In genomic region chr2:61283829-61284601, GRCm38 (mm10) we compare ENCODE assay signal across 16 mouse cellular contexts.
DNase-seq lines count a peak whose midpoint lies in the region; ATAC-seq lines count a peak whose summit lies in the region.
"Had no signal": no experiment of that assay in that cellular context is flagged by ENCODE, and none has a peak within 500 bp of the region (broad histone marks: within the 10 kb centered on the region; RNA-seq: fewer than 3 reads in every experiment).

No protein-coding gene starts in this region.

- WGBS in hindbrain, embryonic 15.5 days: 51% methylated on average over 9 of the region's 9 CpGs
- WGBS in hindbrain, embryonic 11.5 days: 79% methylated on average over 9 of the region's 9 CpGs
- WGBS in midbrain, embryonic 14.5 days: 83% methylated on average over 9 of the region's 9 CpGs
- WGBS in midbrain, embryonic 15.5 days: 78% methylated on average over 9 of the region's 9 CpGs
- WGBS in forebrain, embryonic 14.5 days: 22% methylated on average over 9 of the region's 9 CpGs
- 23% methylated on average over 9 of the region's 9 CpGs for WGBS in limb, embryonic 13.5 days

- peak overlapping the region; percentile 43 for H3K27ac ChIP-seq in hindbrain, embryonic 15.5 days (replicated peaks)
- H3K27ac ChIP-seq in hindbrain, embryonic 11.5 days (ENCODE audit: low read depth, low read length): no peak overlapping the region
- H3K27ac ChIP-seq in midbrain, embryonic 14.5 days (replicated peaks; ENCODE audit: low read depth, low read length): no peak overlapping the region
- H3K27ac ChIP-seq in midbrain, embryonic 15.5 days: no peak overlapping the region
- H3K27ac ChIP-seq in forebrain, embryonic 14.5 days (ENCODE audit: low read depth, low read length): no peak overlapping the region
- no peak overlapping the region for H3K27ac ChIP-seq in limb, embryonic 13.5 days

- no peak for ATAC-seq in hindbrain, embryonic 15.5 days (ENCODE audit: low FRiP score, low read depth)
- no peak for ATAC-seq in hindbrain, embryonic 11.5 days (ENCODE audit: low FRiP score)
- ATAC-seq in midbrain, embryonic 14.5 days (ENCODE audit: low FRiP score, low TSS enrichment): no peak
- no peak for ATAC-seq in midbrain, embryonic 15.5 days (replicated peaks)
- peak; percentile 83 for ATAC-seq in forebrain, embryonic 14.5 days
- ATAC-seq in limb, embryonic 13.5 days (ENCODE audit: low FRiP score, low read depth): peak; percentile 32; the same call in 1 of the 2 replicates
- ATAC-seq: CD4-positive, CD25-positive, alpha-beta regulatory T cell, adult 4 months; intestine, embryonic 16.5 days had no signal

- H3K4me3 ChIP-seq in hindbrain, embryonic 15.5 days: no peak overlapping the region
- no peak overlapping the region for H3K4me3 ChIP-seq in hindbrain, embryonic 11.5 days (ENCODE audit: low read depth, low read length)
- H3K4me3 ChIP-seq in midbrain, embryonic 14.5 days (replicated peaks; ENCODE audit: low read depth, low read length): no peak overlapping the region
- no peak overlapping the region for H3K4me3 ChIP-seq in midbrain, embryonic 15.5 days
- H3K4me3 ChIP-seq in forebrain, embryonic 14.5 days (ENCODE audit: low read depth, low read length): 0 out of 2 replicates have a peak overlapping the region, but pooled peaks have one; percentile 1
- peak overlapping the region; percentile 18; the same call in 1 of the 2 replicates for H3K4me3 ChIP-seq in limb, embryonic 13.5 days
- H3K4me3 ChIP-seq: heart, embryonic 12.5 days had no signal

- H3K9ac ChIP-seq in hindbrain, embryonic 15.5 days: no peak overlapping the region
- no peak overlapping the region for H3K9ac ChIP-seq in hindbrain, embryonic 11.5 days (ENCODE audit: low read depth, low read length)
- H3K9ac ChIP-seq in midbrain, embryonic 14.5 days (replicated peaks; ENCODE audit: low read length): no peak overlapping the region
- no peak overlapping the region for H3K9ac ChIP-seq in midbrain, embryonic 15.5 days
- H3K9ac ChIP-seq in forebrain, embryonic 14.5 days (ENCODE audit: low read length): no peak overlapping the region
- H3K9ac ChIP-seq in limb, embryonic 13.5 days: no peak overlapping the region
- H3K9ac ChIP-seq: heart, embryonic 12.5 days had no signal

- H3K27me3 ChIP-seq in hindbrain, embryonic 15.5 days: no peaks in the 10 kb centered on the region
- no peaks in the 10 kb centered on the region for H3K27me3 ChIP-seq in hindbrain, embryonic 11.5 days (ENCODE audit: control insufficient read depth, insufficient read depth, low read length)
- H3K27me3 ChIP-seq in midbrain, embryonic 14.5 days (ENCODE audit: control insufficient read depth, insufficient read depth, low read length): no peaks in the 10 kb centered on the region
- no peaks in the 10 kb centered on the region for H3K27me3 ChIP-seq in midbrain, embryonic 15.5 days (replicated peaks)
- H3K27me3 ChIP-seq in forebrain, embryonic 14.5 days (replicated peaks; ENCODE audit: control insufficient read depth, insufficient read depth, low read length): no peaks in the 10 kb centered on the region
- no peaks in the 10 kb centered on the region for H3K27me3 ChIP-seq in limb, embryonic 13.5 days
- H3K27me3 ChIP-seq: heart, embryonic 12.5 days had no signal

- no peaks in the 10 kb centered on the region for H3K9me3 ChIP-seq in hindbrain, embryonic 15.5 days
- no peaks in the 10 kb centered on the region for H3K9me3 ChIP-seq in hindbrain, embryonic 11.5 days (ENCODE audit: control insufficient read depth, low read length)
- H3K9me3 ChIP-seq in midbrain, embryonic 14.5 days (ENCODE audit: control insufficient read depth, low read length): no peaks in the 10 kb centered on the region
- no peaks in the 10 kb centered on the region for H3K9me3 ChIP-seq in midbrain, embryonic 15.5 days
- no peaks in the 10 kb centered on the region for H3K9me3 ChIP-seq in forebrain, embryonic 14.5 days (replicated peaks; ENCODE audit: control insufficient read depth, low read length)
- H3K9me3 ChIP-seq in limb, embryonic 13.5 days: no peaks in the 10 kb centered on the region
- H3K9me3 ChIP-seq: heart, embryonic 12.5 days had no signal

- no peak for DNase-seq in hindbrain, embryonic 11.5 days (ENCODE audit: low spot score)
- peak; percentile 39 for DNase-seq in midbrain, embryonic 14.5 days
- peak; percentile 87 for DNase-seq in forebrain, embryonic 14.5 days (ENCODE audit: low spot score)
- no peak for DNase-seq in adrenal gland, postnatal 25 days
- no peak for DNase-seq in frontal cortex, postnatal 25 days (ENCODE audit: low spot score in 2 of 2)
- DNase-seq: adrenal gland, postnatal 36 days; cerebellum, postnatal 36 days; lung, postnatal 4 days; right cerebral cortex, postnatal 25 days; thymus, adult 18-20 months had no signal

- peaks cover 12% of the 10 kb centered on the region for H3K4me1 ChIP-seq in hindbrain, embryonic 15.5 days (replicated peaks)
- no peaks in the 10 kb centered on the region for H3K4me1 ChIP-seq in hindbrain, embryonic 11.5 days (replicated peaks; ENCODE audit: control insufficient read depth, insufficient read depth, low read length)
- no peaks in the 10 kb centered on the region for H3K4me1 ChIP-seq in midbrain, embryonic 14.5 days (ENCODE audit: control insufficient read depth, insufficient read depth, low read length)
- H3K4me1 ChIP-seq in midbrain, embryonic 15.5 days: no peaks in the 10 kb centered on the region
- peaks cover 3% of the 10 kb centered on the region; the same call in 1 of the 2 replicates for H3K4me1 ChIP-seq in forebrain, embryonic 14.5 days (ENCODE audit: control insufficient read depth, insufficient read depth, low read length)
- H3K4me1 ChIP-seq in limb, embryonic 13.5 days: peaks cover 17% of the 10 kb centered on the region
- H3K4me1 ChIP-seq: heart, embryonic 12.5 days had no signal

- H3K36me3 ChIP-seq in hindbrain, embryonic 15.5 days: no peaks in the 10 kb centered on the region
- H3K36me3 ChIP-seq in hindbrain, embryonic 11.5 days (ENCODE audit: control insufficient read depth, insufficient read depth, low read length): no peaks in the 10 kb centered on the region
- no peaks in the 10 kb centered on the region for H3K36me3 ChIP-seq in midbrain, embryonic 14.5 days (ENCODE audit: control insufficient read depth, insufficient read depth, low read length)
- H3K36me3 ChIP-seq in midbrain, embryonic 15.5 days (replicated peaks): no peaks in the 10 kb centered on the region
- no peaks in the 10 kb centered on the region for H3K36me3 ChIP-seq in forebrain, embryonic 14.5 days (ENCODE audit: control insufficient read depth, insufficient read depth, low read length)
- no peaks in the 10 kb centered on the region for H3K36me3 ChIP-seq in limb, embryonic 13.5 days
- H3K36me3 ChIP-seq: heart, embryonic 12.5 days had no signal

- peak overlapping the region; percentile 36 for H3K4me2 ChIP-seq in hindbrain, embryonic 15.5 days
- no peak overlapping the region for H3K4me2 ChIP-seq in hindbrain, embryonic 11.5 days (replicated peaks; ENCODE audit: low read depth, low read length)
- no peak overlapping the region for H3K4me2 ChIP-seq in midbrain, embryonic 14.5 days (ENCODE audit: low read length)
- H3K4me2 ChIP-seq in midbrain, embryonic 15.5 days: no peak overlapping the region
- peak overlapping the region; percentile 35 for H3K4me2 ChIP-seq in forebrain, embryonic 14.5 days (ENCODE audit: low read length)
- H3K4me2 ChIP-seq in limb, embryonic 13.5 days (replicated peaks): peak overlapping the region; percentile 51
- H3K4me2 ChIP-seq: heart, embryonic 12.5 days had no signal

Comparison
In these comparisons a context has a peak if more than half of its experiments do, and no peak if none do; other contexts are left out.
1. H3K4me2 ChIP-seq: peak in hindbrain, embryonic 15.5 days (single experiment), forebrain, embryonic 14.5 days (single experiment) and limb, embryonic 13.5 days (single experiment); none in hindbrain, embryonic 11.5 days (single experiment), midbrain, embryonic 14.5 days (single experiment) and midbrain, embryonic 15.5 days (single experiment).
2. ATAC-seq: peak in forebrain, embryonic 14.5 days (single experiment) and limb, embryonic 13.5 days (single experiment); none in hindbrain, embryonic 15.5 days (single experiment), hindbrain, embryonic 11.5 days (single experiment), midbrain, embryonic 14.5 days (single experiment) and midbrain, embryonic 15.5 days (single experiment).
3. H3K4me3 ChIP-seq: peak in forebrain, embryonic 14.5 days (single experiment) and limb, embryonic 13.5 days (single experiment); none in hindbrain, embryonic 15.5 days (single experiment), hindbrain, embryonic 11.5 days (single experiment), midbrain, embryonic 14.5 days (single experiment) and midbrain, embryonic 15.5 days (single experiment).
4. DNase-seq: peak in midbrain, embryonic 14.5 days (single experiment) and forebrain, embryonic 14.5 days (single experiment); none in hindbrain, embryonic 11.5 days (single experiment), adrenal gland, postnatal 25 days (single experiment) and frontal cortex, postnatal 25 days (0 of 2).